Mouse (Mus musculus): Measurements from ENCODE around the gene Tc2n. TPM values are rescaled to one million over a fixed set of nuclear protein-coding genes. Genes with fewer than 3 reads are reported as not detected.
"Not testable (repeated sequence)": the region's sequence is repeated elsewhere in the genome, so short reads cannot be mapped to it uniquely, and the experiment has no call there.

Tc2n gene
- polyA plus RNA-seq, 1 experiment from 2014 or later: 0.73 TPM

DNA sequence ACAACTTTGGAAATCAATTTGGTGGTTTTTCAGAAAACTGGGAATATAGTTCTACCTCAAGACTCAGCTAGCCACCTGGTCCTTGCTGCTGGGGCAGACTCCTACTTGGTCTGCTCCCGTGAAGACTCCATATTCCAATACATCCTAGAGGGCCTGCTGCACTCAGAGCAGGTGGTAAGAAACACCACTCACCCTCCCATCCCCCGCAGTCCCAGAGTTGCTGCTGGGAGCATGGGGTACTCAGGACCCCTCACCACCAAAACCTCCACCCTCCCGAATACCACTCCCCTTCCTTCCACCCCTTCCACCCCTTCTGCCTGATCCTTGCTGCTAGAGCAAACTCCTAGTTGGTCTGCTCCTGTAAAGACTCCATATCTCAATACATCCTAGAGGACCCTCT is 19.1 kb downstream of the Tc2n start:
- no peaks in the 10 kb centered on the region for H3K36me3 ChIP-seq
- H3K4me1 ChIP-seq: no peaks in the 10 kb centered on the region
- no peaks in the 10 kb centered on the region for H3K9me3 ChIP-seq
- no peak overlapping the region for H3K4me3 ChIP-seq
- H3K27me3 ChIP-seq: no peaks in the 10 kb centered on the region
- H3K9ac ChIP-seq: no peak overlapping the region
- H3K27ac ChIP-seq: no peak overlapping the region
- WGBS: 75% methylated on average over 3 of the region's 3 CpGs
- ATAC-seq (ENCODE audit: low FRiP score, low read depth): no peak
- H3K4me2 ChIP-seq (replicated peaks): no peak overlapping the region

DNA sequence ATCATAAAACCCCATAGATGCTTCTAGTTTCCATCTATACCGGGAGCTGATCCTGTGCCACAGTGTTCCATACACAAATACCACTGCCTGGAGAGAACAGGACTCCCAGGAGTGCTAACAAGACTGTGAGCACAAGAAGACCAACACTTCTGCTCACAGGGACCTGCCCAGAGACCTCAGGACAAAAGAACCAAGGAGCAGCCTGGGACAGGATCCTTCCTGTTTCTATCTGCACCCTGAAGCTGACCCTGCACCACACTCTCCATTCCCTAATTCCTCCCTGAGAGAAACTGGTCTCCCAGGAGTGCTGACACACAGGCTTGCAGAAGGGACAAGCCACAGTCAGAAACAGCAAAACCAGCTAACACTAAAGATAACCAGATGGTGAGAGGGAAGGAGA is 21.8 kb downstream of the Tc2n start:
- no peak overlapping the region for H3K9ac ChIP-seq
- 73% methylated on average over 1 of the region's 1 CpGs for WGBS
- no peak overlapping the region for H3K4me2 ChIP-seq (replicated peaks)
- no peak for ATAC-seq (ENCODE audit: low FRiP score, low read depth)
- H3K4me1 ChIP-seq: no peaks in the 10 kb centered on the region
- H3K9me3 ChIP-seq: no peaks in the 10 kb centered on the region
- no peak overlapping the region for H3K4me3 ChIP-seq
- H3K27ac ChIP-seq: no peak overlapping the region
- no peaks in the 10 kb centered on the region for H3K27me3 ChIP-seq
- H3K36me3 ChIP-seq: no peaks in the 10 kb centered on the region

DNA sequence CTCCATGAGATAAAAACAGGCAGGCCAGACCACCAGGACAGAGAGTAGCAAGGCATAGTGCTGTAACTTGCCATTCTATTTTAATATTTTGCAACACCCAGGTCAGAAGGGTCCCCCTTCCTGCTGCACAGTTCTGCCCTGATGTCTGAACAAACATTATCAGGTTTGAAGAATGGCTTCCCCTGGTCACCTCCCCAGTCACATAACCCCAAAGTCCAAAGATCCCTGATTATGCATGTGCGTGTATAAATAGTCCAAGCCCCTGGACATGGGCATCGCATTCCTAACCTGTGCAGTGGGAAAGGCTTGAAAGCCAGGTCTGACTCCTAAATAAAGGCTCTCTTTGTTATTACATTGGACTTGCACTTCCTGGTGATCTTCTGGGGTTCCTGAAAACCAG is 37.8 kb downstream of the Tc2n start:
- no peaks in the 10 kb centered on the region for H3K36me3 ChIP-seq
- H3K4me1 ChIP-seq: no peaks in the 10 kb centered on the region
- WGBS: 85% methylated on average over 2 of the region's 2 CpGs
- H3K4me2 ChIP-seq (replicated peaks): no peak overlapping the region
- H3K9me3 ChIP-seq: no peaks in the 10 kb centered on the region
- H3K27me3 ChIP-seq: no peaks in the 10 kb centered on the region
- H3K27ac ChIP-seq: no peak overlapping the region
- no peak overlapping the region for H3K4me3 ChIP-seq
- no peak overlapping the region for H3K9ac ChIP-seq
- ATAC-seq (ENCODE audit: low FRiP score, low read depth): no peak

GRCm38 (mm10) chr12:101667502-101667901 is 50.8 kb downstream of the Tc2n start:
- H3K27ac ChIP-seq: no peak overlapping the region
- H3K27me3 ChIP-seq: no peaks in the 10 kb centered on the region
- H3K4me1 ChIP-seq: no peaks in the 10 kb centered on the region
- WGBS: 89% methylated on average over 2 of the region's 2 CpGs
- no peak for ATAC-seq (ENCODE audit: low FRiP score, low read depth)
- no peak overlapping the region for H3K9ac ChIP-seq
- H3K4me2 ChIP-seq (replicated peaks): no peak overlapping the region
- no peaks in the 10 kb centered on the region for H3K9me3 ChIP-seq
- H3K36me3 ChIP-seq: no peaks in the 10 kb centered on the region
- H3K4me3 ChIP-seq: no peak overlapping the region

DNA sequence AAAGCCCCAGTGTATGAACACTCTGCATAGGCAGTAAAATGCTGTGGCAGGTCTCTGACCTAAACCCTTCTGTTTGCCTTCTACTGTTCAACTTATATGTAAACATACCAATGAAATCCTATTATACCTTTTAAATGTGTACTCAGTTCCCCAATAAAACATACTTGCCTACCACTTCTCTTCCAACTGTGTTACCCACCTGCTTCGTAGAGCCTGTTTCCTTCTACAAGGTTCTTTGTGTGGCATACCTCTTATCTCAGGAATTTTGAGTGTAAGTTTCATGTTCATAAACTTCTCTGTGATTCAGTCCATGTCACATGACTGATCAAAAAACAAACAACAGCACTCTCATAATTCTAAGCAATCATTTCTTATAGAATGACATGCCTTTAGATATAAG is 85.2 kb downstream of the Tc2n start:
- 0 out of 2 replicates have a peak, but pooled peaks cover 4% of the 10 kb centered on the region for H3K9me3 ChIP-seq
- H3K36me3 ChIP-seq: no peaks in the 10 kb centered on the region
- ATAC-seq (ENCODE audit: low FRiP score, low read depth): no peak
- no peak overlapping the region for H3K4me3 ChIP-seq
- no peaks in the 10 kb centered on the region for H3K27me3 ChIP-seq
- H3K9ac ChIP-seq: no peak overlapping the region
- 83% methylated on average over 1 of the region's 1 CpGs for WGBS
- no peak overlapping the region for H3K4me2 ChIP-seq (replicated peaks)
- no peaks in the 10 kb centered on the region for H3K4me1 ChIP-seq
- H3K27ac ChIP-seq: no peak overlapping the region

DNA sequence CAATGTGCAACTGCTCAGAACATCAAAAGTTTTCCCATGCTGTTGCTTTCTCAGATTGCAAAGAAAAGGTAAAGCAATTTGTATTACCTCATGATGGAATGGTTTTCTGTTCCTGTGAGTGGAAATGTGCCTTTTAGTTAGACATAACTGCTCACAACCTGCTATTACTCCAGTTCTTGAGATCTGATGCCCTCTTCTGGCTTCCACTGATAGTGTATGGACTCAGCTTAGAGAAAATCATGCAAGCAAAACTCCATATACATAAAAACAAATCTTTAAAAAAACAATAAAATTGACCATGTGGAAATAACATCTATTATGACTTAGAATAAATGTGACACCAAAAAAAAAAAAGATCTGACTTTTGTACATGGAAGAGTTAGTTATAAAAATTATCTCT is 111.7 kb downstream of the Tc2n start:
- not testable (repeated sequence) for H3K4me1 ChIP-seq; ATAC-seq (ENCODE audit: low FRiP score, low read depth)

More for the DNA sequence above, 111.7 kb downstream of the Tc2n start:
- H3K9ac ChIP-seq; H3K4me2 ChIP-seq (replicated peaks); H3K36me3 ChIP-seq; H3K9me3 ChIP-seq; H3K27me3 ChIP-seq; H3K27ac ChIP-seq; H3K4me3 ChIP-seq: not testable (repeated sequence)

Other genes starting within 250 kb of the Tc2n start
- 91.3 and 102 TPM in 2 replicates for gene Fbln5, start 100.5 kb upstream of the Tc2n start, polyA plus RNA-seq (2015; fragmentation: Nextera tagmentation; extraction: Ambion mirVana)
- 29.7 and 33.4 TPM in 2 replicates for gene Trip11, start 194.7 kb upstream of the Tc2n start, polyA plus RNA-seq (2015; fragmentation: Nextera tagmentation; extraction: Ambion mirVana)
- gene Atxn3, start 239.7 kb upstream of the Tc2n start, polyA plus RNA-seq (2015; fragmentation: Nextera tagmentation; extraction: Ambion mirVana): 9.8 and 10.1 TPM in 2 replicates